Mouse (Mus musculus): ENCODE measurements around the gene Atp13a3.

- TF ChIP-seq CTCF (IDR thresholded peaks at IDR 0.05; ENCODE audit: low read depth, low read length) (no peak), POLR2A (IDR thresholded peaks at IDR 0.05; ENCODE audit: insufficient read depth, low read length) (no peak), EP300 (IDR thresholded peaks at IDR 0.05; ENCODE audit: insufficient read depth, low read depth, low read length) (no peak)
These were observed 99.7 kb downstream of the Atp13a3 start for GRCm38 (mm10) chr16:30306102-30306501.
